Mouse (Mus musculus) ES-Bruce4 (cell line): Measurements from ENCODE around the gene Cavin4. TPM values are rescaled to one million over a fixed set of nuclear protein-coding genes. Genes with fewer than 3 reads are reported as not detected.
"Not testable (repeated sequence)": the region's sequence is repeated elsewhere in the genome, so short reads cannot be mapped to it uniquely, and the experiment has no call there.

Experiments
- H3K27ac ChIP-seq: 2 replicates; pipeline ENCODE4 v1.5.1; 2012; ENCODE audit warnings: low read length, inconsistent platforms; ENCODE audit not compliant: insufficient read depth
- H3K27me3 ChIP-seq: 2 replicates; pipeline ENCODE4 v1.6.1; 2012; ENCODE audit warnings: mild to moderate bottlenecking, low read length, inconsistent platforms; ENCODE audit not compliant: control insufficient read depth, poor library complexity, insufficient read depth, severe bottlenecking
- H3K36me3 ChIP-seq: 2 replicates; pipeline ENCODE4 v1.6.1; 2012; ENCODE audit warnings: inconsistent platforms, mild to moderate bottlenecking, low read length, moderate library complexity; ENCODE audit not compliant: control insufficient read depth, poor library complexity, insufficient read depth, severe bottlenecking
- H3K4me1 ChIP-seq: one replicate; pipeline ENCODE4 v1.8.1; 2011; ENCODE audit warnings: low read length; ENCODE audit not compliant: control insufficient read depth, insufficient read depth
- H3K4me3 ChIP-seq: 2 replicates; pipeline ENCODE4 v1.5.1; 2011; ENCODE audit warnings: low read depth, mild to moderate bottlenecking, low read length
- H3K9ac ChIP-seq: 2 replicates; pipeline ENCODE4 v1.6.1; 2012; ENCODE audit warnings: low read depth, mild to moderate bottlenecking, inconsistent platforms; ENCODE audit not compliant: poor library complexity, severe bottlenecking
- H3K9me3 ChIP-seq: replicated peaks from 2 replicates; pipeline ENCODE4 v1.6.1; 2012; ENCODE audit warnings: mild to moderate bottlenecking, low read length, inconsistent platforms; ENCODE audit not compliant: control insufficient read depth, poor library complexity, insufficient read depth, severe bottlenecking
- CTCF ChIP-seq: IDR thresholded peaks from one replicate; pipeline ENCODE4 v1.8.1; 2011; ENCODE audit warnings: low read depth, low read length
- EP300 ChIP-seq: IDR thresholded peaks from 2 replicates; pipeline ENCODE4 v1.6.1; 2011; ENCODE audit warnings: low read depth, low read length; ENCODE audit not compliant: insufficient read depth
- POLR2A ChIP-seq: IDR thresholded peaks from one replicate; pipeline ENCODE4 v1.8.1; 2011; ENCODE audit warnings: low read length; ENCODE audit not compliant: insufficient read depth
- polyA plus RNA-seq: library from polyadenylated mRNA; stranded (reverse); fragments of >200 nt; gene quantifications from 2 replicates; pipeline ENCODE4 v1.2.4, GENCODE M21; 2011; ENCODE audit warnings: low read depth; ENCODE audit not compliant: missing spikeins, insufficient read depth, insufficient read length

Gene Cavin4
- polyA plus RNA-seq, 1 experiment: 4.7 TPM

- Histone ChIP-seq H3K36me3 (no peaks in the 10 kb centered on the region), H3K4me1 (peaks cover 2% of the 10 kb centered on the region), H3K9me3 (peaks cover 10% of the 10 kb centered on the region), H3K4me3 (peak overlapping the region; percentile 9; the same call in 1 of the 2 replicates), H3K27ac (peak overlapping the region; percentile 84), H3K9ac (peak overlapping the region; percentile 56; the same call in 1 of the 2 replicates), H3K27me3 (no peaks in the 10 kb centered on the region)
- TF ChIP-seq POLR2A (no peak), EP300 (peak; percentile 89)
Measured at GRCm38 (mm10) chr4:48680214-48680613, 16.9 kb downstream of the Cavin4 start.

DNA sequence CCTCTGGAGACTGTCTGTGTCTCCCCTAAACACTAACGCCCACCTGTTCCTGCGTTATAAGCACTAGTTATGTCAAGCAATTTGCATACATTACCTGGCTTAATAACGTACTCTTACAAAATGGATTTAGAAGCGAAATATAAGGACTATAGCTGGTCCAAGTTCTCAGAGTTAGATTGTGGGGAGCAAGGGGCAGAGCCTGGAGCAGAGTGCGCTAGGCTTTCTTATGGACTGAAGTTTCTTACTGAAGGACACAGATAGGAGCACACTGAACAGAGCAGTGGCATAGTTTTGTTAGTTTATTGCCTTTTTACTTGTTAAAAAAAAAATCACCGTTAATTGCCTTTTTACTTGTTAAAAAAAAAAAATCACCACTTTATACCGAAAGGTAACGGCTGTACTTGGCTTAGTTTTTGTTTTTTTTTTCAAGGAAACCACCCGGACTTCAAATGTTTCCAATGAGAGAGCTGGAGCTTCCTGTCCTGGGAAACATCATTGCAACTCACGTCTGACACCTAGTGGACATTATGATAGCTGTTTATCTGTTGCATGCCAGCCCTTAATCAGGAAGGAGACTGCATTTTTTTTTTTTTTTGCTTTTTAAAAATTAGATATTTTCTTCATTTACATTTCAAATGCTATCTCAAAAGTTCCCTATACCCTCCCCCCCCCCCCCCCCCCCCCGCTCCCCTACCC lies 17.5 kb downstream of the Cavin4 start:
- H3K36me3 ChIP-seq: no peaks in the 10 kb centered on the region

DNA sequence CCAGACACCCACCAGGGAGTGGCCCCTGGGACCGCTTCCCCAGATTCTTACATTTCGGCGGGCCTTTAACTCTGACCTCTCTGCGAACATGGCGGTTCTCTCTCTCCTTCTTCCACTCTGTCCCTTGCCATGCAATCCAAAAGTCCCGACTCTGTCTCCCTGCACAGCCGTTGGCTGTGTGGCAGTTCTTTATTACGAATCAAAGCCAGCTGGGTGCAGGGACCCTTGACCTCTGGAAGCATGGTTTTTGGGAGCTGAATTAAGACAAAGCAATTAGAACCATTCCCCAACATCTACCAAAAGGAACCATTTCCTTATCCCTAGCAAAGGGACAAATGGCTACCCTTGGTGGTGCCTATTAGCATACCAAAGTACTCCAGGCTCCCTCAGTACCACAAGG lies 19.8 kb downstream of the Cavin4 start:
- H3K27ac ChIP-seq: peak overlapping the region; percentile 74
- no peaks in the 10 kb centered on the region for H3K36me3 ChIP-seq

More for the DNA sequence above, 17.5 kb downstream of the Cavin4 start:
- TF ChIP-seq CTCF (peak; percentile 10), EP300 (no peak)
- Histone ChIP-seq H3K27ac (peak overlapping the region; percentile 84), H3K4me1 (peaks cover 2% of the 10 kb centered on the region), H3K27me3 (no peaks in the 10 kb centered on the region), H3K9me3 (peaks cover 13% of the 10 kb centered on the region), H3K4me3 (0 out of 2 replicates have a peak overlapping the region, but pooled peaks have one; percentile 28), H3K9ac (peak overlapping the region; percentile 56)

DNA sequence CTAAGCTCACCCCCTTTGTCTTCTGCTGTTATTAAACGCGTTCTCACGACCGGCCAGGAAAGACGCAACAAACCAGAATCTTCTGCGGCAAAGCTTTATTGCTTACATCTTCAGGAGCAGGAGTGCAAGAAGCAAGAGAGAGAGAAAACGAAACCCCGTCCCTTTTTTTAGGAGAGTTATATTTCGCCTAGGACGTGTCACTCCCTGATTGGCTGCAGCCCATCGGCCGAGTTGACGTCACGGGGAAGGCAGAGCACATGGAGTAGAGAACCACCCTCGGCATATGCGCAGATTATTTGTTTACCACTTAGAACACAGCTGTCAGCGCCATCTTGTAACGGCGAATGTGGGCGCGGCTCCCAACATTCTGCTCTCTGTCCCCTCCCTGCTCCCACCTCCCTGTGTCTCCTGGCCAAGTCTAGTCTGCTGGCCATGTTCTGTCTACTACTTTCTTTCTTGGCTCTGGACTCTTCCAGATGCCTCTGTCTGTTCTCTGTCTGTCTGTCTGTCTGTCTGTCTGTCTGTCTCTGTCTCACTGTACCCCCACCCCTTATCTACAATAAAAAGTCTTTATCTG lies 20.4 kb downstream of the Cavin4 start:
- Histone ChIP-seq H3K4me3 (peak overlapping the region; percentile 67), H3K27ac (peak overlapping the region; percentile 74), H3K9ac (peak overlapping the region; percentile 54), H3K9me3 (peaks cover 27% of the 10 kb centered on the region)
- H3K4me1 ChIP-seq, H3K27me3 ChIP-seq, H3K36me3 ChIP-seq: not testable (repeated sequence)

More for the DNA sequence above, 19.8 kb downstream of the Cavin4 start:
- H3K4me3 ChIP-seq: peak overlapping the region; percentile 67
- H3K27me3 ChIP-seq: no peaks in the 10 kb centered on the region
- no peak for TF ChIP-seq POLR2A
- TF ChIP-seq EP300: no peak
- no peak for TF ChIP-seq CTCF
- H3K9me3 ChIP-seq: peaks cover 27% of the 10 kb centered on the region
- peak overlapping the region; percentile 54 for H3K9ac ChIP-seq
- H3K4me1 ChIP-seq: peaks cover 2% of the 10 kb centered on the region

GRCm38 (mm10) chr4:48684593-48685187 lies 21.4 kb downstream of the Cavin4 start:
- TF ChIP-seq CTCF (no peak), POLR2A (no peak), EP300 (no peak)
- no peaks in the 10 kb centered on the region for H3K36me3 ChIP-seq

DNA sequence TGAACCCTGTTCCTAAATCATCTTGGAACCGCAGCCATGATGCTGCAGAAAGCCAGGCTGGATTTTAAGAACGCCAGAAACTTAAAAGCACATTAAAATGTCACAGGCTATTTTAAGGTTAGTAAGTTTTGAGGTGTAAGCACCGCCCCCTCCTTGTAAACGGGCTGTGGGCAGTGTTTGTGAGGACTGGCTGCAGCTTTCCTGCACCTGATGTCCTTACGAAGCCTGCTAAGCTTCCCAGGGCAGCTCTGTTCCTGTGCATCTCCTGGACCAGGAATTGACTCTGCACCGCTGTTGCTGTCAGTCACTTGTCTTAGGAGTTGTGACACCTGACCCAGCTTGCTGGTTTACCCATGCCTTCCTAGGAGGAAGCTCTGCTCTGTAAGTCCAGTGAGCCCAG lies 24.8 kb downstream of the Cavin4 start:
- peak overlapping the region; percentile 10; the same call in 1 of the 2 replicates for H3K27ac ChIP-seq
- TF ChIP-seq CTCF: no peak
- no peak for TF ChIP-seq EP300
- no peak for TF ChIP-seq POLR2A

More at GRCm38 (mm10) chr4:48684593-48685187, 21.4 kb downstream of the Cavin4 start:
- Histone ChIP-seq H3K4me1 (peaks cover 2% of the 10 kb centered on the region), H3K9ac (no peak overlapping the region), H3K9me3 (peaks cover 27% of the 10 kb centered on the region), H3K27me3 (no peaks in the 10 kb centered on the region), H3K27ac (no peak overlapping the region; the same call in 1 of the 2 replicates), H3K4me3 (no peak overlapping the region)

More for the DNA sequence above, 24.8 kb downstream of the Cavin4 start:
- Histone ChIP-seq H3K9me3 (peaks cover 31% of the 10 kb centered on the region), H3K27me3 (no peaks in the 10 kb centered on the region), H3K4me1 (no peaks in the 10 kb centered on the region), H3K4me3 (no peak overlapping the region), H3K9ac (no peak overlapping the region), H3K36me3 (no peaks in the 10 kb centered on the region)
